Mouse (Mus musculus) hindbrain, postnatal 0 days (tissue): ENCODE measurements at regions not wholly inside any gene's neighbourhood (a gene's known extent, or its start where the extent isn't known, plus 50 kb on each side); places are given as distances from the start of the nearest gene placed in this dataset.

Experiments
- ATAC-seq: fragments of 200-750 bp; cut with Nextera tagmentation; 2 replicates; pipeline ENCODE4 v1.8.0; 2017; ENCODE audit warnings: mild to moderate bottlenecking, moderate TSS enrichment, moderate library complexity
- DNase-seq: peaks from one replicate; pipeline ENCODE4 v3.0.0-alpha.2; 2015; ENCODE audit warnings: low spot score
- H3K27ac ChIP-seq: fragments of 300-500 bp; sonication (generic); 2 replicates; pipeline ENCODE4 v1.5.1; 2014; ENCODE audit warnings: mild to moderate bottlenecking
- H3K27me3 ChIP-seq: fragments of 300-500 bp; sonication (generic); 2 replicates; pipeline ENCODE4 v1.6.1; 2014; ENCODE audit warnings: low read length, mixed read lengths; ENCODE audit not compliant: insufficient read depth
- H3K36me3 ChIP-seq: fragments of 300-500 bp; sonication (generic); 2 replicates; pipeline ENCODE4 v1.6.1; 2014; ENCODE audit warnings: low read length, mixed read lengths; ENCODE audit not compliant: insufficient read depth
- H3K4me1 ChIP-seq: fragments of 300-500 bp; sonication (generic); 2 replicates; pipeline ENCODE4 v1.6.1; 2014; ENCODE audit warnings: antibody characterized with exemption, low read length, mixed read lengths; ENCODE audit not compliant: insufficient read depth
- H3K4me2 ChIP-seq: fragments of 300-500 bp; sonication (generic); 2 replicates; pipeline ENCODE4 v1.6.1; 2014; ENCODE audit warnings: low read depth, mild to moderate bottlenecking, low read length, moderate library complexity, mixed read lengths
- H3K4me3 ChIP-seq: fragments of 300-500 bp; sonication (generic); 2 replicates; pipeline ENCODE4 v1.5.1; 2014; ENCODE audit warnings: low read length
- H3K9ac ChIP-seq: fragments of 300-500 bp; sonication (generic); replicated peaks from 2 replicates; pipeline ENCODE4 v1.6.1; 2014; ENCODE audit warnings: mild to moderate bottlenecking, low read length, moderate library complexity, mixed read lengths
- H3K9me3 ChIP-seq: fragments of 300-500 bp; sonication (generic); 2 replicates; pipeline ENCODE4 v1.6.1; 2016; ENCODE audit warnings: low read length, mixed read lengths
- CTCF ChIP-seq: IDR thresholded peaks from 2 replicates; pipeline ENCODE4 v1.5.1; 2016; ENCODE audit warnings: antibody characterized with exemption, control low read depth, low read depth
- WGBS: fragments of 180-500 bp; shearing (Covaris S2); extraction: QIAGEN DNeasy Blood & Tissue Kit; methylation state at CpG from one replicate; pipeline ENCODE4 v1.1.7; 2014; 5-methylcytosine and 5-hydroxymethylcytosine counted together

- Histone ChIP-seq H3K4me2 (no peak overlapping the region), H3K9me3 (no peaks in the 10 kb centered on the region), H3K27ac (no peak overlapping the region), H3K36me3 (no peaks in the 10 kb centered on the region), H3K4me1 (no peaks in the 10 kb centered on the region), H3K27me3 (no peaks in the 10 kb centered on the region), H3K4me3 (no peak overlapping the region), H3K9ac (no peak overlapping the region)
- ATAC-seq (no peak), DNase-seq (peak; percentile 74)
- 39% methylated on average over 6 of the region's 6 CpGs for WGBS
- no peak for TF ChIP-seq CTCF
Observed at GRCm38 (mm10) chr7:128937976-128938730, 193.4 kb downstream of the Sec23ip start.

DNA sequence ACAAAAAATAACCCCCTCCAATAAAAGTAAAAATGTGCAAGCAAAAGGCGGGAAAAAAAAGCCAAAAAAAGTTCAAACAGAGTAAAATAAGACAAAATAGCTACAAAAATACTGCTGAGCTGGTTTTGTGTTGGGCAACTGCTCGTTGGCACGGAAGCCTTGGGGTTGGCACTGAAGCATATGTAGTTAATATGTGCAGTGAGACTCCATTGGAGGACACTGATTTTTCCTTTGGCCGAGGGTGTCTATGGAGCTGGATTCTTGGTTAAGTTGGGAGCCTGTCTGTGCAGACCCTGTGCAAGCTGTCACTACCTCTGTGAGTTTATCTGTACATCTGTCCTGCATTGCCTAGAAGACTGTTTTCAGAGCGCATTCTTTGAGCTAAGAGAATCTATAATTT lies 215.8 kb downstream of the Sec23ip start:
- Histone ChIP-seq H3K36me3 (no peaks in the 10 kb centered on the region), H3K4me1 (no peaks in the 10 kb centered on the region), H3K4me2 (no peak overlapping the region), H3K27ac (no peak overlapping the region), H3K9ac (no peak overlapping the region), H3K27me3 (no peaks in the 10 kb centered on the region), H3K4me3 (no peak overlapping the region), H3K9me3 (no peaks in the 10 kb centered on the region)
- 65% methylated on average over 5 of the region's 5 CpGs for WGBS
- no peak for TF ChIP-seq CTCF
- ATAC-seq = no peak
- peak; percentile 70 for DNase-seq

GRCm38 (mm10) chr7:128979904-128980303 lies 235.2 kb downstream of the Sec23ip start:
- H3K27me3 ChIP-seq = no peaks in the 10 kb centered on the region
- no peaks in the 10 kb centered on the region for H3K36me3 ChIP-seq
- H3K9ac ChIP-seq = no peak overlapping the region
- H3K4me2 ChIP-seq = no peak overlapping the region
- ATAC-seq (no peak), DNase-seq (no peak)
- no peak for TF ChIP-seq CTCF
- no peak overlapping the region for H3K27ac ChIP-seq
- H3K4me3 ChIP-seq = no peak overlapping the region
- H3K9me3 ChIP-seq = no peaks in the 10 kb centered on the region
- H3K4me1 ChIP-seq = no peaks in the 10 kb centered on the region
- WGBS = 77% methylated on average over 4 of the region's 4 CpGs

DNA sequence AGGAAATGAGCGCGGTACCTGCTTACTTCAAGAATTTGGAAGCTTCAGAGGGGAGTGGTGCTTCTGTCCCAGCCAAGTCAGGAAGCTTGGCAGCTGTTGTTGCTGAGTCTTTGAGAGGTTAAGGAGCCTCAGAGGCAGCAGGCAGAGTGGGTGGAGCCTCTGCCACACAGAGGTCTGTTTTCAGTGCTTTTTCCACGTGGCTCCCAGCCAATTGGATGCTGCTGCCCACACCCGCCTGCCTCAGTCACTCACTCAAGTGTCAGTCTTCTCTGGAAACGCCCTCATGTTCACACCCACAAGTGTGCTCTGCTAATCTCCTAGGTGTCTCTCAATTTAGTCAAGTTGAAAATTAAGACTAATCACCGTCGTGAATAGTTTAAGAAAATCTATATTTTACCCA lies 236.1 kb downstream of the Sec23ip start:
- no peak for ATAC-seq
- Histone ChIP-seq H3K36me3 (no peaks in the 10 kb centered on the region), H3K27me3 (no peaks in the 10 kb centered on the region), H3K27ac (no peak overlapping the region), H3K4me1 (no peaks in the 10 kb centered on the region), H3K9me3 (no peaks in the 10 kb centered on the region), H3K4me3 (no peak overlapping the region), H3K4me2 (no peak overlapping the region), H3K9ac (no peak overlapping the region)
- peak; percentile 7 for DNase-seq
- WGBS = 45% methylated on average over 7 of the region's 7 CpGs
- no peak for TF ChIP-seq CTCF

DNA sequence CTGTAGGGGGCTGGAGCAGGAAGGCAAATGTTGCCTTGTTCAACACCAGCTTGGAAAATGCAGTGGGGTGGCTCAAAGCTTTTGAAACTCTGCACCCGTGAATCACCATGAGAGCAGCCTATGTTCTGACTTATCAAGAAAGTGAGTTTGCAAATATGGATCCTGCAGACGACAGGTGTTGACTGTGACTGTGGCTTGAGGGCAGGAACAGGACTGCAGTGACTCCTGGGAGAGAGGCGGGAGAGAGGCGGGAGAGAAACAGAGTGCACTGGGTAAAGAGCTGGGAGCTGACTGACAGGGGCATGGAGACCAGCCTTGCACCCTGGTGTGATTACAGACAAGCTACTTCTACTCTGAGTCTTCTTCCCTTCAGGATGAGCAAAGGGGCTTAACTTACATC lies 254.0 kb downstream of the Sec23ip start:
- H3K4me1 ChIP-seq = no peaks in the 10 kb centered on the region
- no peaks in the 10 kb centered on the region for H3K36me3 ChIP-seq
- TF ChIP-seq CTCF = no peak
- no peaks in the 10 kb centered on the region for H3K27me3 ChIP-seq
- DNase-seq = no peak
- no peak overlapping the region for H3K4me3 ChIP-seq
- H3K27ac ChIP-seq = no peak overlapping the region
- no peak overlapping the region for H3K4me2 ChIP-seq
- H3K9me3 ChIP-seq = no peaks in the 10 kb centered on the region
- 63% methylated on average over 4 of the region's 4 CpGs for WGBS
- no peak for ATAC-seq
- H3K9ac ChIP-seq = no peak overlapping the region

DNA sequence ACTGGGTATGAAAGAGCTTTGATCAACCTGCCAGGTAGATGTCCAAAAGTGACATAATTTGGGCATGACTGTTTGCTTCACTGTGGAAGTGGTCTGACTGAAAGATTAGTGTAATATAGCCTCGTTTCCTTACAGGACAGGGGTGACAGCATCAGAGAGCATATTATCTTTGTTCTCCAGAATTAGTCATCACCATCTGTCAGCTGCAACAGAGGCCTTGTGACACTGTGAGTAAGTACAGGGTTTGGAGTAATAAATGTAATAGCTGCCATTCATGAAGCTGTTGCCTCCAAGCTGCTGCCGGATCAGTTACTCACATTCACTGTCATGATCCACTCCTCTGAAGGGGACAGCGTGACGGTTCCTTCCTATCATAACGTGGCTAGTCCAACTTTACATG lies 254.4 kb upstream of the Plpp4 start:
- 79% methylated on average over 5 of the region's 5 CpGs for WGBS
- Histone ChIP-seq H3K9ac (no peak overlapping the region), H3K9me3 (no peaks in the 10 kb centered on the region), H3K4me1 (no peaks in the 10 kb centered on the region), H3K4me2 (no peak overlapping the region), H3K27ac (no peak overlapping the region), H3K36me3 (no peaks in the 10 kb centered on the region), H3K4me3 (no peak overlapping the region), H3K27me3 (no peaks in the 10 kb centered on the region)
- DNase-seq (no peak), ATAC-seq (no peak)
- TF ChIP-seq CTCF = no peak

DNA sequence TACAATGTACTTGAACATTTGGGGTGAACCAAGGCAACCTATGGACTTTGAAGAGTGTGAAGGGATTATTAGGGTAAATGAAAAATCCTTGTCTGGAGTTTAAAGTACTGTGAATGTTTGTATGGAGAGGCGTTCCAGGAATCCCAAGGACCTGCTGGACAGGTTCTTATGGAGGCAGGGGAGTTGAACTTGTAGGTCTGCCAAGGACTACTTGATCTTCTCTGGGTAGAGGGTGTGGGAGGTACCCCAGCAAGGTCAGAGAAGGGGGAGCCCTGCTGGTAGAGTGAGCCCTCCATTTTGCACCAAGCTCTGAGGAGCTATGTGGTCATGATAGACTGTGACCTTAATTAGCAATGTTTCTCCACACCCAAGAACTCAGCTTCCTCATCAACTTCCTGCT lies 253.7 kb upstream of the Plpp4 start:
- no peak for TF ChIP-seq CTCF
- DNase-seq (no peak), ATAC-seq (no peak)
- H3K4me1 ChIP-seq = no peaks in the 10 kb centered on the region
- H3K4me3 ChIP-seq = no peak overlapping the region
- no peaks in the 10 kb centered on the region for H3K36me3 ChIP-seq
- H3K9me3 ChIP-seq = no peaks in the 10 kb centered on the region
- H3K27ac ChIP-seq = no peak overlapping the region
- H3K9ac ChIP-seq = no peak overlapping the region
- whole genome bisulfite sequencing = 76% methylated on average over 1 of the region's 1 CpGs
- no peaks in the 10 kb centered on the region for H3K27me3 ChIP-seq
- no peak overlapping the region for H3K4me2 ChIP-seq
